Mouse (Mus musculus): Measurements from ENCODE around the gene Trim24.

GRCm38 (mm10) chr6:37900221-37900620, 29.6 kb downstream of the Trim24 start:
- TF ChIP-seq CTCF (IDR thresholded peaks at IDR 0.05; ENCODE audit: extremely low read depth, insufficient read depth, low read length) (no peak), POLR2A (IDR thresholded peaks at IDR 0.05; ENCODE audit: extremely low read depth, insufficient read depth, low read length) (no peak)
